Mouse (Mus musculus) c-Kit-positive CD71-negative TER-119-negative erythroid progenitor cells, embryonic 14.5 days (primary cell): ENCODE measurements around the gene Dcaf5.
A peak's percentile ranks its signal among the peaks of the same experiment; 100 is the strongest.

Experiments used
- DNase-seq: peaks from one replicate; pipeline ENCODE4 v3.0.0-alpha.2; 2013; ENCODE audit warnings: low read depth

Gene Dcaf5

DNA sequence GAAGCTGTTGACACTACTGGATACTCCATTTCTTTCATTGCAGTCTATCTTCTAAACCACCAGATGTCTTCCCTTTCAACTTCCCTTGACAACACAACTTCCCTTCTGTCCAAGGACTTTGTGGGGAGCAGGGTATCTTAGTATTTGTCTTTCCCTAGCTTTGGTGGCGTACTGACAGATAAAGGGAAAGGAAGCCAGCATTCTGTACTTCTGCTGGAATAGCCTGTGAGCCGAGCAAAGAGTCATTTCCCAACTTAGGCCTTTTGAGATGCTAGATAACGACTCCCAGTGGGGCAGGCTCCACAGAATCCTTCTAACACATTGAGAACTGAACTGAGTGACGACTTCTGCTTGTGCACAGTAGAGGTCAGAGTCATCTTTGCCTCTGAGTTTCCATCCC is 102.2 kb downstream of the Dcaf5 start:
- DNase-seq = no peak

DNA sequence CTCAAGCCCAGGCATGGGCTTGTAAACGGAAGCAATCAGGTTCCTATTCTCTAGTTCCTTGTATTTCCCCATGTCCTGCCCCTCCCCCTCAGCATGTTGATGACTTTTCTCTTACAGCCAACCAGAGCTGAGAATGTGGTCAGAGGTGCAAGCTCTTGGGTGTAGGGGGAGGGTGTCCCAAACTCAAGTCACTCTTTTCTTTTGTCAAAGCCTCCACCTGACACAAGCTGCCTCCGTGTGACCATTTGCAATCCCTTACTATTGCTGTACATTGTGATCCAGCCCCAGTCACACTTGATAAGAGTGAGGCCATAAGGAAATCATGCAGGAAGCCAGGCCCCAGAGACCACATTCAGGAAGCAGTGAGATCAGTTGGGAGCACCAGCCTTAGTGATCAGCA is 104.8 kb downstream of the Dcaf5 start:
- DNase-seq = peak; percentile 26

DNA sequence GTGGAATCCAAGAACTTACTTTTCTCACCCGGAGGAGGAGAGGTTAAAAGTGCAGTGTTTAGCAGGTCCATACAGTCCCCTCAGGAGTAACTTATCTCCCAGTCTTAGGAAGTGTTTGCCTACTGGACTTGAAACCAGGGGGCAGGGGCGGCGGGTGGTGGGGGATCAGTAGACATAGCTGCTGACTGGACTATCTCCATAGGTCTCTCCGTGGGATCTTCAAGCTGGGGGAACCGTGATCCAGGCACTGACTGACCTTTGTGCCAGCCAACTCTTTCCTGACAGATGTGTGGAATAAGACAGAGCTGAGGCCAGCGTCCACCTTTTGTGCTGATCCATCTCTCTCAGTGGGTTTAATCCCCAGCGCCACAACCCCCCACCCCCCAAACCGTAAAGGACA is 105.6 kb downstream of the Dcaf5 start:
- DNase-seq = no peak

DNA sequence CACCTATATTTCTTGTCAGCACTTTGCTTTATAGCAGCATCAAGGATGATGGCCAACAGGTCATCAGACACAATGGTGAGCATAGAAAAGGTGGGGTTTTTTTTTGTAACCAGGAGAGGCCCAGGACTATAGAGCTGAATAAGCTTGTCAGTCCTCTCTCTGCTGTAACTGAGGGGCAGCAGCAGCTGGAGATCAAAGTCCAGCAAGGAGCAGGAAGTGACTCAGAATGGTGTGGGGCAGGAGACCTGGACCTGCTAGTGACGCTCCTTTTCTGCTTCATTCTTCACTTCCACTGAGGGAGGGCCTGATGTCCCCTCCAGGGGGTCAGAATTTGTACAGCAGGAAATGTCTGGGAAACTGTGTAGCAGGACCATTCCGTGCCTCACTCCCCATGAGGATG is 106.8 kb downstream of the Dcaf5 start:
- DNase-seq = no peak

DNA sequence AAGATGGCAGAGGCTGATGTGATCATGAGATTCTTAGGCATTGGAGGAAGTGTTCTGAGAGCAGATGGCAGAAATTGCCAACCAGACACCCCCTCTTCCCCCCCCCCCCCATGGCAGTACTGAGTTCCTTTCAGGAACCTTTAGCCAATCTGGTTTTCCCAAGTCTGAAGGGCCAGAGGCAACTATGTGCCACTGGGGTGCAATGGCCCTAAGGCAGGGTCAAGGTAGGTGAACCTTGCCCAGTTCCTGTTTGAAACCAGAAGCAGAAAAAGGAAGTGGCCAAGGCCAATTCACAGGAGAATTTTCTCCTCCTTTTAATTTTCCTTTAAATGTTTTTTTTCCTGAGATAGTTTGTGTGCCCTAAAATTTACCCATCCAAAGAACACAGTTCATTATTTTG is 110.4 kb downstream of the Dcaf5 start:
- DNase-seq = no peak

DNA sequence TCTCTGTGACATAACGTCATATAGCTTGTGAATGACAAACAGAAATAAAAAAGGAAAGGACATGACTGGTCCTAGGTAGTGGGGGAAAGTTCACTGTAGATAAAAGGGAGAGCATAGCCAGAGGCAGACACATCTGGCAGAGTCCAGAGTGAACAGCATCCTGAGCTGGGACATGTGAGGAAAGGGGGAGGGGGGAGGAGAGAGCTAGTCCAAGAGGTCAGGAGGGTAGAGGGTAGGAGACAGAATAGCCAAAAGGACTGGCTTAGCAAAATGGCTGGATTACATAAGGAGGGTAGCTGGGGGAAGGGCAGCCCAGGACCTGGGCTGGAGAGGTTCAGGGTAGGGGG is 111.6 kb downstream of the Dcaf5 start:
- DNase-seq = no peak

DNA sequence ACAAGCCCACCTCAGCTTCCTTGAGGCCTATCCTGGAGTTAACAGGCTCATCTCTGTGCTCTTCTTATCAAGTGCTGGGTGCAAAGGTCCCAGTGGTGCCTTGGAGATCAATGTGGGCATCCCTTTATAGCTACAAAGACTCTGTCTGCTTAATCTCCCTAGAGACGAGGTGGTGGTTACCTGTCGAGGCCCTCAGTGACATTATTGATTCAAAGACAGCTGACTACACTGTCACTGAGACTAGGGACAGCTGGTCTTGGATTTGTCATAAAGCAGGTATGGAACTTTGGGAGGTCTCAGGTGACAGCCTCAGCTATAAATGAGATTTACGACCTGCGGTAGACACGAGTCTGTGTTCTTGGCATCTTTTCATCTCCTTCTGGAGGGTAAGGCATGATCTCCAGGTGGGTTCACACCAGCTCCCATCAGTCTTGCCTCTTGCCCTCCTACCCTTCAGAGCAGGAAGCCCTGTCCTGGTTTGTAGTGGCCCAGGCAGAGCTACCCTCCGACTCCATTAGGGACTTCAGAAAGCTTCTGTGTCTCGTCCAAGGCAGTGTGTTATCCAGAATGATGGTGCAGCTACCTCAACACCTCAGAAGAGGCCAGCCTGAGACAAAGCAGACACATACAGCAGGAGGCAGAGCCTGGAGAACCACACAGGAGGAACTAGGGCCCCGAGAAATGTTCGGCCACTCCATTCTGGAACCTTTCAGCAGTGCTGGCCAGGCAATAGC is 112.2 kb downstream of the Dcaf5 start:
- DNase-seq = no peak

DNA sequence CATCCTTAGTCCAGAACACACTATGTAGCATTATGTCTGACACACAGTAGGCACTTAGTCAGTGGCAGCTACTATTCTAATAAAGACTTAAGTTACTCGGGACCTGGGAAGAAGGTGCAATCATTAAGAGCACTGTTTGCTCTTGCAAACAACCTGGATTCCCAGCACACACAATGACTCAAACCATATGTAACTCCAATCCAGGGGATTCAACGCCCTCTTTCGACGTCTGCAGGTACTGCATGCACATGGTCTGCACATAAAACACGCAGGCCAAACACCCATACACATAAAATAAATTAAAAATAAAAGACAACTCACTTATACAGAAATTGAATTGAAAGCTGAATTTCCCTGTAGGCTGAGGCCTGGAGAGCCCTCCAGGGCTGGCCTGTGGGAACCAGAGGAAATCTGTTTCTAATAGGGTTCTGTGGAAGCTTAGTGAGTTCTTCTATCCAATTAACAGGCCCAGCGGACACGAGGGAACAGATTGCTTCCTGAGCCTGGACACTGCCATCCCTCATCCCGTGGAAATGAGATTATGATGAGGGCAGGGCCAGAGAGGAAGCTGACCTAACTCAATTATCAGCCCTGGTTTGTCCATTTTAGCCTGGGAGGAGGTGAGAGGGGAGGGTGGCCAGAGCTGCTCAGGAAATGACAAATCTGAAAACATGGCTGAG is 112.9 kb downstream of the Dcaf5 start:
- DNase-seq = no peak

DNA sequence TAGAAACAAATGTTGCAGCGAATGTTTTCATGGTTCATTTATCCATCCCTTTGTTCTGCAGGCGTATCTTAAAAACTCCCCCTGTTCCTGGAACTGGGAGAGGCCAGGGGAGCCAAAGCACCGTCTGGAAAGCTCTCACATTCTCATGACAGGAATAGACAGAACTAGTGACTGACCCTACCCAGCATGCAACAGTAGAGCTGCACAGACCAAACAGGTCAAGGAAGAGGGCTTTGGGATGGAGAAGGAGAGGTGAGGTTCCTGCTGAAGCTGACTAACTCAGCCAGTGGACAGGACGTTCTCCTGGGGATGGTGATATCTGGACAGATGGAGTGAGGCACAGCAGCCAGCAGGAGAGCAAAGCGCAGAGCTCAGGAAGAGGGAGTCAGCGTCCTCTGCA is 113.9 kb downstream of the Dcaf5 start:
- DNase-seq = no peak

DNA sequence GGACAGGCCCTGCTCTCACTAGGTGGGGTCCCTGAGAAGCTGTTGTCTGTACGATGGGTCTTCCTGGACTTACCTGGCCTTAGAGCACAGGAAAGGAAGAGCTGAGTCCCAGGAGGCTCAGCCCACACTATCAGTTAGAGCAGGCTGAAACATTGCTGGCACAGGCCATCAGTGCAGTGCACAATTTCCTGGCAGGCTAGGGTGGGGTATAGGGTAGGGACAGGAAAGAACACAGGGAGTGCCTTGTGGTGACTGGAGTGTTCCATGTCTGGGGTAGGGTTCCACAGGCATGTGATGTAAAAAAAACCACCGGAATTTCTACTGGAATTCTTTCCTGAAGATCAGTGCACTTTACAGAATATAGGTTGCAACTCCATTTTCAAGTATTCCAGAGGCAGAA is 117.3 kb downstream of the Dcaf5 start:
- DNase-seq = no peak

DNA sequence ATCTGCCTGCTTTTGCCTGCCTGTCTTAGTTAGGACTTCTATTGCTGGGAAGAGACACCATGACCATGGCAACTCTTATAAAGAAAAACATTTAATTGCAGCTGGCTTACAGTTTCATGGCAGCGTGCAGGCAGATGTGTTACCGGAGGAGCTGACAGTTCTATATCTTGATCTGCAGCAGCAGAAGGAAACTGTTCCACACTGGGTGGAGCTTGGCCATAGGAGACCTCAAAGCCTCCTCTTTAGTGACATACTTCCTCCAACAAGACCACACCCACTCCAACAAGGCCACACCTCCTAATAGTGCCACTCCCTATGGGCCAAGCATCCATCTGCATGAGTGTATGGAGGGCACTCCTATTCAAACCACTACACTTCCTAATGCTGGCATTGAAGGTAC is 121.1 kb downstream of the Dcaf5 start:
- DNase-seq = no peak

DNA sequence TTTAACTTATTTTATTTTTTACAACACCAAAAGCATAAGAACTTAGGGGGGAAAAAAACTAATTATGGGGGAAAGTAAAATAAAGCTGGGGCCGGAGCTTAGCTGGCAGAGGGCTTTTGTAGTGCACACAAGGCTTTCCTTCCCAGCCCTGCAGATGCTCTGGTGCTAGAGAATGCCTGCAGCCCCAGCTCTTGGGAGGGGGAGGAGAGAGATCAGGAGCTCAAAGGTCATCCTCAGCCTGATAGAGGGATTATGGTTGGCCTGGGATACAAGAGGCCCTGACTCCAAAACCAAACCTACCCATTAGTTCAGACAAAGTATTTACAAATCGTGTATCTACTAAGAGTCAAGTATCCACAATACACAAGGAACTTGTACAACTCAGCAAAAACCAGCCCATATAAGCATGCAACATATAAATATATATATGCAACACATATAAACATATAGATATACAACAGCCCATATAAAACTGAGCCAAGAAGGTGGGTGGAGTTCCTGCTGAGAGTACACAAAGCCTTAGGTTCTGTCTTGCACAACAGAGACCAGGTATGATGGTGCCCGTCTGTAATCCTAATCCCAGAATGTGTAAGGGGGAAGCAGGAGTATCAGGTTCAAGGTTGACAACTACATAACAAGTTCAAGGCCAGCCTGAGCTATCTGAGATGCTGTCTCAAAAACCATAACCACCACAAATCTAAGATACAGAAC is 124.3 kb downstream of the Dcaf5 start:
- DNase-seq = no peak

DNA sequence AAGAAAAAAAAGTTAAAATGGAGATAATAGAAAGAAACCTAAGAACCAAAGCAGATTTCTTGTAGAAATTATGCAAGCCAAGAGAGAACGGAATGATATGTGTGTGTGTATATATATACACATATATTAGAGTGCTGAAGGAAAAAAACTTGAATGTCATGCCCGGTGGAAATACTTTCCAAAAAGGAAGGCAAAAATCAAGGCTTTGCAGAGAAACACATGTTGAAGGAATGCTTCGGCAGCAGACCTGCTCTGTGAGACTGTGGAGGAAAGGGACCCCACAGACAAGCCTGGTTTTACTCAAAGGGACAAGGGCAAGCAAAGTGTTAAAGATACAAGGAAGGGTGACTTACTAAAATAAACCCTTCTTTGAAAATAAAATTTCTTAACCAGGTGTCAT is 128.8 kb downstream of the Dcaf5 start:
- DNase-seq = no peak

DNA sequence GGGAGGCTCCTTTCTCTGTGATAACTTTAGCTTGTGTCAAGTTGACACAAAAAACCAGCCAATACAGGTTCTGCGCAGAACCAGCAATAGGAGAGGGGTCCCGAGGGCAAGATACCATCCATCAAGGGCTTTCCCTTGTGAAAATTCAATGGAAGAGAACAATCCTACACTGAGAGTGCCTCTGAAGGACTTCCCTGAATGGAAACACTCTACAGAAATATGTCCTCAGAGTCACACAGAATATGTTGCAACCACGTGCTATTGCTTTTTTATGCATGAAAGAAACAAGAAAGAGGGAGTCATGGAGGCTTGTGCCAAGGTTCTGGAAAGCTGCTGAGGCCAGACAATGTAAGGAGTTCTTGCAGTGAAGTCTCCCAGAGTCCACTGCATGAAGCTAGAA is 131.9 kb downstream of the Dcaf5 start:
- DNase-seq = no peak

DNA sequence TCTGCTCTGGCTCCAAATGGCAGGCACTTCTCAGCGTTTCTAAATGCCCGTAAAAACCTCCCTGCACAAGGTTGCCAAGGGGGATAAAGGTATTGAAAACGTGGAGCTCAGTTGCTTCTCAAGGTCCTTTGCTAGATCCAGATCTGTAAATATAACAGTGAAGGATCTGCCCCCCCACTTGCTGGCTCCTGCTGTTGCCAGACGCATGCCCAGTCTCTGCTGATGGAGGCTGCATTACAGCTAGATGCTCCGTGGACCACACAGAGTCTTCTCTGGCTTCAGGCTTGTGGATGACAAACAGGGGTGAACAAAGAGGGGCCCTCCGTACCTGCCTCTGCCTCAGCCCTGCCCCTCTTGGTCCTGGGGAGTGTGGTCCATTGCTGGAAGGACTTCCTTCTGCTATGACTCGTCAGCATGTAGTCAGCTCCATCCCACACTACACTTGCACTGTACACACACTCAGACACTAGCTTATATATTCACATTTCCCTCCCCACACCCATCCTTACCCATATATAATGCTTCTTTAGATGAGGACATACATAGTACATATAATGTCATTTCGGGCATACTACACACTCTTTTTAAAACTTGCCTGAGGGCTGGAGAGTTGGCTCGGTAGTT is 135.5 kb downstream of the Dcaf5 start:
- DNase-seq = no peak

DNA sequence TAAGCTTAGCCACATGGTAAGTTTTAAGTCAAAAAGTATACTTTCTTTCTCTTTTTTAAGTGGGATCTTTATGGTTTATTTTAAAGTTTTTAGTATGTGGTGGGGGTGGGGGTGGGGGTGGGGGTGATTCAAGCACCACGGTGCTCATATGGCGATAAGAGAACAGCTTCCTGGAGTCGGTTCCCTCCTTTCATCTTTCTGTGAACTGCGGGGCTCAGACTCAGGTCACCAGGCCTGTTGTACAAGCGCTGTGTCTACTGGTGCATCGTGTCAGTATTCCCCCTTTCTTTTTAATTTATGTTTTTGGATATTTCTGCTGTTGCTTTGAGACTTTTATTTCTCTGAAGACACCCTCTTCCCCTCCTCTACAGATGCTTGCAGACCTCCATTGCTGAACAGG is 137.7 kb downstream of the Dcaf5 start:
- no peak for DNase-seq

DNA sequence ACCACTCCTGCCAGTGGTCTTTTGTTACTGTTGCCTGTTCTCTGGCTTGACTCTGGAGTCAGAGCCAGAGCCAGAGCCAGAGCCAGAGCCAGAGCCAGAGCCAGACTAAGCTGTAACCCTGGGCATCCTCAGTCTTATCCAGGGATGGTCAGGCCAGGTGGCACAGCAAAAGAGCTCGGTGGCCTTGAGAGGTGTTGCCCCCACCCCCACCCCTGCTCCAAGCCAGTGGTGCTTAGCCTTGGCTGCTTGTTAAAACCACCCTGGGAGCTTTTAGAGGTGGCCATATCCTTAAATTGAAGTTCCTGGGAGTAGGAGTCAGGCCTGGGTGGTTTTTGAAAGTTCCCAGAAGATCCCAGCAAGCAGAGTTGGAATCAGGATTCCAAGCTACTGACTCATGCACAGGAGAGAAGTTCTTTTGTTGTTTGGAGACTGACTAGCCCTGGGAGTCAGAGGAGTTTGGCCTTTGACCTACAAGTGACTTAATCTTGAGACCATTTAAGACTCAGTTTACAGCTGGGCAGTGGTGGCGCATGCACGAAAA is 144.4 kb downstream of the Dcaf5 start:
- no peak for DNase-seq

DNA sequence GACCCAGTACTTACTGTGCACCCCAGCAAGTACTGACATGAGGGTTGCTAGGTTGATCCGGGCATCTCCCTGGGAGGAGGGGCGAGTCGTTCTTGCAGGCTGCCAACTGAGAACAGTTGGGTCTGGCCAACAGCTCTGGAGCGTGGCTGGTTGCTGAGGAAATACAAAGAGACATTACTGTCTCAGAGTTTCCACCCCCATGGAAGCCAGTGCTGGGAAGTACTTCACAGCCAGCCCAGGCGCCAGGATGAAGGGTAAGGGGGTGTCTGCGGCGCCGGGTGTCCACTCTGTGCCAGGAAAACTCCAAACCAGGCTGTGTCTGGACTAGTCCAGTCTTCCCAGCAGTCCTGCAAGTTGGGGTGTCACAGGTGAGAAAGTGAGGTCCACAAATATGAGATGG is 145.4 kb downstream of the Dcaf5 start:
- no peak for DNase-seq

DNA sequence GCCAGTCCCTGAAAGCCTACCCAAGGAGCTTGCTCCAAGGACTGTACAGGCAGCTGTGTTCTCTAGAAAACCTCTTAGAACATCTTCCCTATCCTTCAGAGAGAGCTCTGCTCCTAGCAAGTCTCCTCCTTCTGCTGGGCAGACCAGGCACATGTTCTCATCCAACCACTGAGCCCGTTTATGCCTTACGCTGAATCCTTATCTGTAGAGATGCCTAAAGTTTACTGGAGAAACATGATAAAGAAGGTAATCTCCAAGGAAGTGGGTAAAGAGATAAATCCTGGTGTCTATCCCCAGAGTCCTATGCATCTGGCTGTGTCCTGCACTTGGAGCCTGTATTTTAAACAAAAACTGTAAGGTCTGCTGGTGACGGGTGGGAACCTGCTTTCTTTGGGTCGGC is 145.9 kb downstream of the Dcaf5 start:
- DNase-seq = no peak

DNA sequence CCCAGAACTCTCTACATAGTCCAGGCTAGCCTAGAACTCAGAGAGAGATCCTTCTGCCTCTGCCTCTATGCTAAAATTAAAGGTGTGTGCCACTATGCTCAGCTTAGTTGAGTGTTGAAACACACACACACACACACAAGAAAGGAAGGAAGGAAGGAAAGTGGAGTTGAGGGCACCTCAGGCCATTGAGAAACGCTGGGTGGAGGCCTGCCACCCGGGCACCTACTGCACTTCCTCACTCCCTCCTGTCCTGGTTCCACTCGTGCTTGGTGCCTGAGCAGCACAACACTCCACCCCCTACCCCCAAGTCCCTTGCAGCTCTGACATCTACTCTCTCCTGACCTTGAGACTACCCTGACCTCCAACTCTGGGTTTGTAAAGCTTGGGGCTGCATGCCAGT is 146.7 kb downstream of the Dcaf5 start:
- DNase-seq = no peak

DNA sequence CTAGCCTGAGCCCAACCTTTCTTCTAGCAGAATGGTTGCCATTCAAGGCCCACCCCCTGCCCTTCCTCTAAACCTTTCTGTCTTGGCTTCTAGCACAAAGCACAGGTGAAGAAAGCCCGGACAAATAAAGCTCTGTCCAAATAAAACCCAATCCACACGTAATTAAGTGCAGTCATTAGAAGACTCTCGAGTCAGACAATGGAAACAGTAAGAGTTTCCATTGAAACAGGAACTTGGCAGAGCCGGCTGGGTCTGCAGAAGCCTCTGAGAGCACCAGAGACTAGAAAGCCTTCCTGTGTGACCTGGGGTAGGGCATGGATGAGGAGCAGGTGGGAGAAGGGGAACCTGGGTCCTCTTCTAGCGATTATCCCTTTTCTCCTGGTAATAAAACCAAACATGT is 150.5 kb downstream of the Dcaf5 start:
- no peak for DNase-seq
